Mouse (Mus musculus) embryo, embryonic 11 days (tissue): ENCODE data around the gene Lep.

ENCODE experiments used
- DNase-seq: peaks from one replicate; pipeline ENCODE4 v3.0.0-alpha.2; 2015

Gene Lep

GRCm38 (mm10) chr6:29118963-29119362 lies 58.9 kb downstream of the Lep start:
- DNase-seq = no peak

DNA sequence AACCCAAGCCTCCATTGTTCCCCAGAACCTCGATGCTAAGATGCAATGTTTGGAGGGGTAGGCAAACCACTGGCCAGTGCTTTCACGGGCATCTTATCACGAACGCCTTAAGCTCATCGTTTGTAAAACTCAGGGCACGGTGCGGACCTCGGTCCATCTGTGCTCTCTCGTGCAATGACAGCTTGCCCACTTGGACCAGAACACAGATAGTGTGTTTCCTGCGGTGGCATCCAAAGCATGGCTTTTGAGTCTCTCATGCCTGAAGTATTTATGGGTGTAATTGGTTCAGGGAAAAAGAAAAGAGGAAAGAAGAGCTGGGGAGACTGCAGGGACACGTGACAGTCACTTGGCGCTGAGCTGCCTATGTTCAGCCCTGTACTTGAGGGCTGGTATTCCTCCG lies 60.0 kb downstream of the Lep start:
- DNase-seq = no peak
